Mouse (Mus musculus): ENCODE data around the gene Nphs1.

GRCm38 (mm10) chr7:30440697-30441096 lies 17.4 kb upstream of the Nphs1 start:
- TF ChIP-seq GATA1 (IDR thresholded peaks at IDR 0.05; ENCODE audit: borderline replicate concordance, low read length) = no peak
- no peak for TF ChIP-seq FLI1 (IDR thresholded peaks at IDR 0.05; ENCODE audit: low read length)

Data from megakaryocyte, embryonic 14.5 days (primary cell).